Mouse (Mus musculus): ENCODE measurements around the gene 4930535I16Rik. TPM values are rescaled to one million over a fixed set of nuclear protein-coding genes. Genes with fewer than 3 reads are reported as not detected.
A peak's percentile ranks its signal among the peaks of the same experiment; 100 is the strongest.

The 4930535I16Rik gene
- polyA plus RNA-seq (2012; fragmentation: generic; extraction: Trizol), result not detected

DNA sequence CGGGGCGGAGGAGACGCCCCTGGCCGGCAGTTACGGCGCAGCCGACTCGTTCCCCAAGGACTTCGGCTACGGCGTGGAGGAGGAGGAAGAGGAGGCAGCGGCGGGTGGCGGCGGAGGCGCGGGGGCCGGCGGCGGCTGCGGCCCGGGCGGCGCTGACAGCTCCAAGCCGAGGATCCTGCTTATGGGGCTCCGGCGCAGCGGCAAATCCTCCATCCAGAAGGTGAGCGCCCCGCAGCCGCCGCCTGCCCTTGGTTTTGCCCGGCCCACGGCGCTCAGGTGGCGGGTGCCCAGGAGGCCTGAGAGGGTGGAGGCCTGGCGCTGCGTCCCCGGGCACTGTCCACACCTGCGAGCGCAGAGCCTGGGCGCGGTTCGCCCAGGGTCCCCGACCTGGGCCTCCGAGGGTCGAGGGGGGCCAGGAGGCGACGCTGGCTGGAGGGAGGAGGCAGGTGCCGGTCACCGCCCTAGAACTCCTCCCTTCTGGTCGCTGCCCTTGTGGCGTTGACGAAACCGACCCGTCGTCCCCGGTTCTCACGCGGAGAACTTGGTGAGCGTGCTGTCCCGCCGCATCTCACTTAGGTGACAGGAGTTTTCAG, at the start of gene 4930535I16Rik:
Gene 4930535I16Rik, minus strand, starts transcription at position 475 of the 593 bp plus-strand sequence.
- Histone ChIP-seq H3K4me2 (ENCODE audit: low read depth) (peak within 1 kb of the TSS; percentile 82), H3K27me3 (ENCODE audit: control insufficient read depth, insufficient read depth, insufficient read length) (no peaks in the 10 kb centered on the region), H3K79me2 (ENCODE audit: control insufficient read depth, insufficient read depth) (peaks cover 75% of the 10 kb centered on the region), H3ac (ENCODE audit: control insufficient read depth, insufficient read length) (peak within 1 kb of the TSS; percentile 89), H3K4me3 (peak within 1 kb of the TSS; percentile 78), H3K36me3 (ENCODE audit: control insufficient read depth, insufficient read depth) (peaks cover 45% of the 10 kb centered on the region)
- no peak for TF ChIP-seq MYOD1 (IDR thresholded peaks at IDR 0.05; ENCODE audit: control insufficient read depth in 1 of 3, insufficient read length in 2 of 3, low read depth in 2 of 3)
- TF ChIP-seq POLR2AphosphoS2 (IDR thresholded peaks at IDR 0.05; ENCODE audit: insufficient read length, low read depth), result peak; percentile 18

DNA sequence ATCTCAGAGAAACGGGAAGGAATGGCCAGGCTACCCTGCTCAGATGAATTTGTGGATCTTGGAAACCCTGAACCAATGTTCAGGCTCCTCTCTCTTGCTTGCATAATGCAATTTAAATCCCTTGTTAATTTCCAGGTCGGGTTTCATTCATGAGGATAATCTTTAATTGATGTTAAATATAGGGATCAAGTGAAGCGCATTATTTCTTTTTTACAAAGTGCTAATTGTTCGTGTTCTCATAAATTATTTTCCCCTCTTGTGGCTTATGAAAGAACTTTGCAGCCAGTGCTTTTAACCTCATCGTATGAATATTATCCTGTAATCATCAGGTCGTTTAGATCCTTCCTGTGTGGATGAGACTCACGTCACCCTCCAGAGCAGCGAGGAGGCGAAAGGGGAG, 44.9 kb upstream of the 4930535I16Rik start:
- H3K79me2 ChIP-seq (ENCODE audit: control insufficient read depth, insufficient read depth), result no peaks in the 10 kb centered on the region
- no peak overlapping the region for H3K4me3 ChIP-seq
- peaks cover 39% of the 10 kb centered on the region for H3K27me3 ChIP-seq (ENCODE audit: control insufficient read depth, insufficient read depth, insufficient read length)

DNA sequence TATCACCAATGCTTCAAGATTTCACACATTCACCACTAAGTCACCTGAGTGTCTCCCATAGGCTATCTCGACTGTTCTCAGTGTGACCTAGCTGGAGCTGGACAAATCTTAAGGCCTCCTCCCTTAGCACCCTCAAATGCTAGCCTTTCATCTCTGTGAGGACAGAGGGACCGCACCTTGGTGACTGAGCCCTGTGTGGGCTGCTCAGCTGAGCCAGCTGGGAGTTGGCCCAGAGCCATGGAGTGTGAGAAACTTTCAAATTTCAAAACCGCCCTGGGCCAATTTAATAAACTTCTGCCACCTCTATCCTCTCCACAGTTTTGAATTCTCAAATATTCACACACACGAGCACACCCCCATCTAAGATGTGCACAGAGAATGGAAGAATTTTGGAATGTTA, 43.1 kb upstream of the 4930535I16Rik start:
- no peaks in the 10 kb centered on the region for H3K36me3 ChIP-seq (ENCODE audit: control insufficient read depth, insufficient read depth)
- TF ChIP-seq E2F4 (IDR thresholded peaks at IDR 0.05; ENCODE audit: insufficient read depth), result no peak
- TF ChIP-seq POLR2A (IDR thresholded peaks at IDR 0.05; ENCODE audit: insufficient read length, low read depth), result no peak
- TF ChIP-seq REST (IDR thresholded peaks at IDR 0.05; ENCODE audit: insufficient read depth, insufficient read length), result no peak
- TF ChIP-seq SRF (IDR thresholded peaks at IDR 0.05; ENCODE audit: control insufficient read depth, insufficient read length, low read depth), result no peak
- no peaks in the 10 kb centered on the region for H3K79me2 ChIP-seq (ENCODE audit: control insufficient read depth, insufficient read depth)
- peaks cover 34% of the 10 kb centered on the region for H3K27me3 ChIP-seq (ENCODE audit: control insufficient read depth, insufficient read depth, insufficient read length)
- H3ac ChIP-seq (ENCODE audit: control insufficient read depth, insufficient read length), result no peak overlapping the region
- H3K4me3 ChIP-seq, result no peak overlapping the region
- no peak overlapping the region for H3K4me2 ChIP-seq (ENCODE audit: low read depth)

More for the DNA sequence above, 44.9 kb upstream of the 4930535I16Rik start:
- no peak for TF ChIP-seq TCF12 (IDR thresholded peaks at IDR 0.05; ENCODE audit: insufficient read depth, poor library complexity, severe bottlenecking)
- Histone ChIP-seq H3ac (ENCODE audit: control insufficient read depth, insufficient read length) (no peak overlapping the region), H3K4me2 (ENCODE audit: low read depth) (no peak overlapping the region), H3K36me3 (ENCODE audit: control insufficient read depth, insufficient read depth) (no peaks in the 10 kb centered on the region)

DNA sequence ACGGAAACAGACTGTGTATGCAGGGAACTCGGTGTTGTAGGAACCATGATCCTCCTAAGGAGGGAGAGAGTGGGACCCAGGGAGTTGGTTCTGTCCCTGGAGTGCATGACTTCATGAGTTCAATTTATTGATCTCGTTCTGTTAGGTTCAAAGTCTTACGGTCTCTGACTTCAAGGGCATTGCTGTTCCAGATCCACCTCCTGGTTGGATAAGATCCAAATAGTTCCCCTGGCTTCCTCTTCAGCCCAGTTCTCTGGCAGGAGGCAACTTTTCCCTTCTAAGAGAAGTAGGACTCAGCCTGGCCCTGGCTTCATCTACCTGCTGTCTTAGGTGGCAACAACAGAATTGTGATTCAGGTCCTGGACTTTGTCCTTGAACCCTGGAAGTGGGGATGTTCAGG, 40.1 kb upstream of the 4930535I16Rik start:
- H3K4me2 ChIP-seq (ENCODE audit: low read depth), result no peak overlapping the region
- H3K27me3 ChIP-seq (ENCODE audit: control insufficient read depth, insufficient read depth, insufficient read length), result peaks cover 29% of the 10 kb centered on the region
- H3K4me3 ChIP-seq, result no peak overlapping the region
- H3K36me3 ChIP-seq (ENCODE audit: control insufficient read depth, insufficient read depth), result no peaks in the 10 kb centered on the region
- H3ac ChIP-seq (ENCODE audit: control insufficient read depth, insufficient read length), result no peak overlapping the region
- no peak for TF ChIP-seq USF1 (IDR thresholded peaks at IDR 0.05; ENCODE audit: low read depth)
- no peak for TF ChIP-seq MYOG (IDR thresholded peaks at IDR 0.05; ENCODE audit: control insufficient read depth in 1 of 3, insufficient read depth in 1 of 3, insufficient read length in 2 of 3, low read depth in 2 of 3)
- no peak for TF ChIP-seq POLR2A (IDR thresholded peaks at IDR 0.05; ENCODE audit: insufficient read length, low read depth)
- TF ChIP-seq REST (IDR thresholded peaks at IDR 0.05; ENCODE audit: insufficient read depth, insufficient read length), result no peak
- no peak for TF ChIP-seq MYOD1 (IDR thresholded peaks at IDR 0.05; ENCODE audit: control insufficient read depth in 1 of 3, insufficient read length in 2 of 3, low read depth in 2 of 3)
- TF ChIP-seq MAX (IDR thresholded peaks at IDR 0.05; ENCODE audit: low read depth), result no peak
- TF ChIP-seq POLR2AphosphoS2 (IDR thresholded peaks at IDR 0.05; ENCODE audit: insufficient read length, low read depth), result no peak
- TF ChIP-seq CEBPB (IDR thresholded peaks at IDR 0.05; ENCODE audit: insufficient read depth, poor library complexity, severe bottlenecking), result no peak
- TF ChIP-seq E2F4 (IDR thresholded peaks at IDR 0.05; ENCODE audit: insufficient read depth), result no peak
- no peaks in the 10 kb centered on the region for H3K79me2 ChIP-seq (ENCODE audit: control insufficient read depth, insufficient read depth)

DNA sequence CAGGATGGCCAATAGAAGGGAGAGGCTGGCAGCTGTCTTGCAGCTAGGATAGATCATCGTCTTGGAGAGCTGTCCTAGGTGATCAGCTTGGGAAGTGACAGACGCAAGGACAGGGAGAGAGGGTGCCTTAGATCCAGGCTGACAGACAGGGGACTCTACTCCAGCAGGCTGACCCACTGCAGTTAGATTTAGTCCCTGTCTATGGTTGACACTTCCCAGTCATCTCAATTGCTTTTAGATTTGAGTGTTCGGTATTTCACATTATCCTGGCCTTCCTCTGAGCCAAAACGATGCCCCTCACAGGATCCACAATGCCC, 39.6 kb upstream of the 4930535I16Rik start:
- Histone ChIP-seq H3ac (ENCODE audit: control insufficient read depth, insufficient read length) (no peak overlapping the region), H3K79me2 (ENCODE audit: control insufficient read depth, insufficient read depth) (no peaks in the 10 kb centered on the region), H3K4me2 (ENCODE audit: low read depth) (no peak overlapping the region), H3K4me3 (no peak overlapping the region), H3K36me3 (ENCODE audit: control insufficient read depth, insufficient read depth) (no peaks in the 10 kb centered on the region), H3K27me3 (ENCODE audit: control insufficient read depth, insufficient read depth, insufficient read length) (peaks cover 31% of the 10 kb centered on the region)
- TF ChIP-seq MAX (IDR thresholded peaks at IDR 0.05; ENCODE audit: low read depth), result no peak
- TF ChIP-seq USF1 (IDR thresholded peaks at IDR 0.05; ENCODE audit: low read depth), result no peak
- TF ChIP-seq MYOD1 (IDR thresholded peaks at IDR 0.05; ENCODE audit: control insufficient read depth in 1 of 3, insufficient read length in 2 of 3, low read depth in 2 of 3), result no peak
- no peak for TF ChIP-seq TCF3 (IDR thresholded peaks at IDR 0.05; ENCODE audit: insufficient read length, low read depth)
- no peak for TF ChIP-seq MYOG (IDR thresholded peaks at IDR 0.05; ENCODE audit: control insufficient read depth in 1 of 3, insufficient read depth in 1 of 3, insufficient read length in 2 of 3, low read depth in 2 of 3)
- no peak for TF ChIP-seq POLR2AphosphoS2 (IDR thresholded peaks at IDR 0.05; ENCODE audit: insufficient read length, low read depth)
- TF ChIP-seq TCF12 (IDR thresholded peaks at IDR 0.05; ENCODE audit: insufficient read depth, poor library complexity, severe bottlenecking), result no peak
- no peak for TF ChIP-seq CEBPB (IDR thresholded peaks at IDR 0.05; ENCODE audit: insufficient read depth, poor library complexity, severe bottlenecking)
- TF ChIP-seq SRF (IDR thresholded peaks at IDR 0.05; ENCODE audit: control insufficient read depth, insufficient read length, low read depth), result no peak
- no peak for TF ChIP-seq POLR2A (IDR thresholded peaks at IDR 0.05; ENCODE audit: insufficient read length, low read depth)
- no peak for TF ChIP-seq E2F4 (IDR thresholded peaks at IDR 0.05; ENCODE audit: insufficient read depth)
- no peak for TF ChIP-seq REST (IDR thresholded peaks at IDR 0.05; ENCODE audit: insufficient read depth, insufficient read length)

Data from myocyte (in vitro differentiated cells).